Mouse (Mus musculus) heart, postnatal 36 days (tissue): ENCODE results near the gene Gm853. TPM values are rescaled to one million over a fixed set of nuclear protein-coding genes. Genes with fewer than 3 reads are reported as not detected.
A peak's percentile ranks its signal among the peaks of the same experiment; 100 is the strongest.

Source experiments
- DNase-seq, 2 experiments: peaks; one replicate each; pipeline ENCODE4 v3.0.0; 2021 to 2022
- intact Hi-C: fragments of 180-260 bp; cut with DNase I; formaldehyde crosslinking; loops from one replicate; pipeline ENCODE4 v1.15.1; 2025
- total RNA-seq, 2 experiments: library from RNA; stranded (reverse); gene quantifications; 2 replicates each; pipeline ENCODE4 v1.2.3; 2021

Gm853 gene
- total RNA-seq, 2 experiments from 2014 or later: not detected

GRCm38 (mm10) chr4:130220176-130220575 lies 2.0 kb downstream of the Gm853 start:
- intact Hi-C loops: no loop called here
- DNase-seq: no peak

- intact Hi-C loops: no loop called here
- no peak for DNase-seq
Observed at GRCm38 (mm10) chr4:130215392-130215791, 6.8 kb downstream of the Gm853 start.

GRCm38 (mm10) chr4:130213857-130214256 lies 8.3 kb downstream of the Gm853 start:
- intact Hi-C loops: no loop called here

GRCm38 (mm10) chr4:130213197-130213596 lies 9.0 kb downstream of the Gm853 start:
- no peak for DNase-seq
- intact Hi-C loops: no loop called here

More at GRCm38 (mm10) chr4:130213857-130214256, 8.3 kb downstream of the Gm853 start:
- no peak for DNase-seq

GRCm38 (mm10) chr4:130212421-130212820 lies 9.8 kb downstream of the Gm853 start:
- intact Hi-C loops: no loop called here
- DNase-seq: no peak

- no peak for DNase-seq
- intact Hi-C loops: no loop called here
Observed at GRCm38 (mm10) chr4:130211870-130212269, 10.3 kb downstream of the Gm853 start.

GRCm38 (mm10) chr4:130198694-130199670 lies 23.2 kb downstream of the Gm853 start:
- intact Hi-C loops: loop anchor here (1.0 kb wide), 3 partner anchors 47 to 335 kb away; no protein-coding TSS in a partner anchor
- peak; percentile 82 to 91 for DNase-seq

GRCm38 (mm10) chr4:130196542-130196941 lies 25.7 kb downstream of the Gm853 start:
- intact Hi-C loops: no loop called here
- DNase-seq: no peak

- intact Hi-C loops: no loop called here
Observed at GRCm38 (mm10) chr4:130195924-130196323, 26.3 kb downstream of the Gm853 start.

GRCm38 (mm10) chr4:130192266-130192665 lies 29.9 kb downstream of the Gm853 start:
- intact Hi-C loops: no loop called here
- DNase-seq: no peak

More at GRCm38 (mm10) chr4:130195924-130196323, 26.3 kb downstream of the Gm853 start:
- no peak for DNase-seq

- intact Hi-C loops: loop anchor here (1.0 to 5.0 kb wide), 3 partner anchors 51 to 230 kb away; no protein-coding TSS in a partner anchor
- DNase-seq: no peak
Observed at GRCm38 (mm10) chr4:130189606-130190005, 32.6 kb downstream of the Gm853 start.

- DNase-seq: peak; percentile 85 to 89
- intact Hi-C loops: loop anchor here (1.0 to 5.0 kb wide), 3 partner anchors 51 to 230 kb away; no protein-coding TSS in a partner anchor
Observed at GRCm38 (mm10) chr4:130188806-130189297, 33.3 kb downstream of the Gm853 start.

- no peak for DNase-seq
- intact Hi-C loops: loop anchor here (5.0 kb wide), 1 partner anchor 150 kb away; no protein-coding TSS in a partner anchor
Observed at GRCm38 (mm10) chr4:130186891-130187290, 35.3 kb downstream of the Gm853 start.

- DNase-seq: no peak
- intact Hi-C loops: loop anchor here (5.0 kb wide), 1 partner anchor 149 kb away; no protein-coding TSS in a partner anchor
Observed at GRCm38 (mm10) chr4:130186450-130186849, 35.8 kb downstream of the Gm853 start.

GRCm38 (mm10) chr4:130183879-130184278 lies 38.3 kb downstream of the Gm853 start:
- intact Hi-C loops: no loop called here
- no peak for DNase-seq

GRCm38 (mm10) chr4:130183023-130183422 lies 39.2 kb downstream of the Gm853 start:
- intact Hi-C loops: no loop called here
- no peak for DNase-seq

- DNase-seq: peak; percentile 34 to 40
- intact Hi-C loops: no loop called here
Observed at GRCm38 (mm10) chr4:130181886-130182285, 40.3 kb downstream of the Gm853 start.

GRCm38 (mm10) chr4:130180909-130181602 lies 41.1 kb downstream of the Gm853 start:
- DNase-seq: no peak
- intact Hi-C loops: no loop called here

- intact Hi-C loops: no loop called here
- DNase-seq: no peak
Observed at GRCm38 (mm10) chr4:130179876-130180275, 42.3 kb downstream of the Gm853 start.

- no peak for DNase-seq
- intact Hi-C loops: no loop called here
Observed at GRCm38 (mm10) chr4:130177536-130177935, 44.7 kb downstream of the Gm853 start.

GRCm38 (mm10) chr4:130177087-130177486 lies 45.1 kb downstream of the Gm853 start:
- intact Hi-C loops: no loop called here

More at GRCm38 (mm10) chr4:130177087-130177486, 45.1 kb downstream of the Gm853 start:
- peak; percentile 42 to 54 for DNase-seq
